Mouse (Mus musculus): ENCODE measurements around the gene Myo18b. TPM values are rescaled to one million over a fixed set of nuclear protein-coding genes. Genes with fewer than 3 reads are reported as not detected.

The Myo18b gene
- 0.75 and 1.8 TPM in 2 replicates for polyA plus RNA-seq (2012; ENCODE audit: insufficient read depth, insufficient read length, missing spikeins)

- no peaks in the 10 kb centered on the region for H3K4me1 ChIP-seq (ENCODE audit: control insufficient read depth, insufficient read depth, insufficient read length, low read length)
- H3K4me3 ChIP-seq (ENCODE audit: insufficient read depth, low read depth, low read length) = no peak within 1 kb of the TSS
- no peak within 1 kb of the TSS for H3K27ac ChIP-seq (replicated peaks; ENCODE audit: low read depth, low read length)
Measured at GRCm38 (mm10) chr5:112895674-112896654, at the start of gene Myo18b. TSS of gene Myo18b (minus strand) at chr5:112896362.

GRCm38 (mm10) chr5:112945925-112946324, 49.8 kb upstream of the Myo18b start:
- no peak overlapping the region for H3K27ac ChIP-seq (replicated peaks; ENCODE audit: low read depth, low read length)
- no peaks in the 10 kb centered on the region for H3K4me1 ChIP-seq (ENCODE audit: control insufficient read depth, insufficient read depth, insufficient read length, low read length)
- no peak overlapping the region for H3K4me3 ChIP-seq (ENCODE audit: insufficient read depth, low read depth, low read length)

- H3K4me1 ChIP-seq (ENCODE audit: control insufficient read depth, insufficient read depth, insufficient read length, low read length) = no peaks in the 10 kb centered on the region
- no peak overlapping the region for H3K4me3 ChIP-seq (ENCODE audit: insufficient read depth, low read depth, low read length)
- no peak overlapping the region for H3K27ac ChIP-seq (replicated peaks; ENCODE audit: low read depth, low read length)
Measured at GRCm38 (mm10) chr5:112942244-112942643, 46.1 kb upstream of the Myo18b start.

DNA sequence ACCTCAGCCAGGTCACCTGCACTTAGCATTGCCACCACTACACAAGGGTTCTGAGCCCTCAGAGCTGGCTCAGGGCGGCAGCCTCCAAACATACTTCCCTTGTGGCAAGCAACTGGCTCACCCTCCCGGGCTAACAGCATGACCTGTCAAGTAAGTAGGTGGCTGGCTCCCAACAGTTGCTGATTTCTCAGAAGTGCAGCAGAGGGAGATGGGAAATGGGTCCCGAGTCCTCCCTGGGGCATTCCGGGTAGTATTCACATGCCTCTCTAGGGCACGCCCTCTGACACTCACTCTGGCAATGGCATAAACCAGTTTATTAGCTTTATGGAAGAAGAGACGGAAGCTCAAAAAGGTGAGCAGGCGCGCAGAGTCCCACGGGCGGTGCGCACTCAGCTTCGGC, 44.8 kb upstream of the Myo18b start:
- Histone ChIP-seq H3K4me3 (ENCODE audit: insufficient read depth, low read depth, low read length) (no peak overlapping the region), H3K4me1 (ENCODE audit: control insufficient read depth, insufficient read depth, insufficient read length, low read length) (no peaks in the 10 kb centered on the region), H3K27ac (replicated peaks; ENCODE audit: low read depth, low read length) (no peak overlapping the region)

GRCm38 (mm10) chr5:112936632-112937031, 40.5 kb upstream of the Myo18b start:
- H3K4me1 ChIP-seq (ENCODE audit: control insufficient read depth, insufficient read depth, insufficient read length, low read length) = no peaks in the 10 kb centered on the region
- no peak overlapping the region for H3K4me3 ChIP-seq (ENCODE audit: insufficient read depth, low read depth, low read length)
- no peak overlapping the region for H3K27ac ChIP-seq (replicated peaks; ENCODE audit: low read depth, low read length)

DNA sequence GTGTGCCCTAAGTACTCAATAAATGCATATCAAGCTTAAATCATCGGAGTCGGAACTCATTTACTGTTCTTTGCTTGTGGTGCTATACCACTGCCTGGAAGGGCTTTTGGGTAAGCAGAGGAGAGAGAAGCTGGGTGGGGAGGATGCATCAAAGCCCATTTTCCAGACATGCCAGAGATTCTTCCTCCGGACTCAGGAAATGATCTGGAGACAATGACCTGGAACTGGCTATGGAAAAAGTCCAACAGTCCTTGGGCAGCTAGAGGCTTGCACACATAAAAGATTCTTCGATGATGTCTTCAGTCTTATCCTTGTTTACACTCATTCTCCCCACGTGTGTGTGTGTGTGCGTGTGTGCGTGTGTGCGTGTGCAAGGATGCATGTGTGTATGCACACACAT, 39.3 kb upstream of the Myo18b start:
- H3K4me3 ChIP-seq (ENCODE audit: insufficient read depth, low read depth, low read length) = no peak overlapping the region

GRCm38 (mm10) chr5:112932878-112933567, 36.9 kb upstream of the Myo18b start:
- Histone ChIP-seq H3K4me3 (ENCODE audit: insufficient read depth, low read depth, low read length) (no peak overlapping the region), H3K27ac (replicated peaks; ENCODE audit: low read depth, low read length) (no peak overlapping the region), H3K4me1 (ENCODE audit: control insufficient read depth, insufficient read depth, insufficient read length, low read length) (no peaks in the 10 kb centered on the region)

More for the DNA sequence above, 39.3 kb upstream of the Myo18b start:
- Histone ChIP-seq H3K4me1 (ENCODE audit: control insufficient read depth, insufficient read depth, insufficient read length, low read length) (no peaks in the 10 kb centered on the region), H3K27ac (replicated peaks; ENCODE audit: low read depth, low read length) (no peak overlapping the region)

DNA sequence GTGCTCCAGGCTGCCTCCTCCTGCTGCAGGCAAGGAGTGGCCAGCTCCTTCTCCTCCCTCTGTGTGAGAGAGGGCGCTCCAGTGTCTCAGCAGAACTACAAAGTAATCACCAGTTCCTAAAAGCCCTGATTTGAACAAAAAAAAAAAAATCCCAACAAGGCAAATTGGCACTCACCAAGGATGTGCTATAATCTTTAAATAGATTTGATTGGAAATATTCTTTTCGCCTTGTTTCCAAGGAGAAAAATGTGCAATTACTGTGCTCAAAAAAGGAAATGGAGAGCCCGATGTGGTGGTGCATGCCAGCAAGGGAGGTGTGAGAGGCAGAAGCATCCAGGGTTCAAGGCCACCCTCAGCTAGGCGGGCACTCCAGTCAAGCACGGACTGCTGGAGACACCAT, 35.7 kb upstream of the Myo18b start:
- no peaks in the 10 kb centered on the region for H3K4me1 ChIP-seq (ENCODE audit: control insufficient read depth, insufficient read depth, insufficient read length, low read length)
- H3K4me3 ChIP-seq (ENCODE audit: insufficient read depth, low read depth, low read length) = no peak overlapping the region
- no peak overlapping the region for H3K27ac ChIP-seq (replicated peaks; ENCODE audit: low read depth, low read length)

GRCm38 (mm10) chr5:112928201-112928881, 32.2 kb upstream of the Myo18b start:
- Histone ChIP-seq H3K4me1 (ENCODE audit: control insufficient read depth, insufficient read depth, insufficient read length, low read length) (no peaks in the 10 kb centered on the region), H3K4me3 (ENCODE audit: insufficient read depth, low read depth, low read length) (no peak overlapping the region), H3K27ac (replicated peaks; ENCODE audit: low read depth, low read length) (no peak overlapping the region)

DNA sequence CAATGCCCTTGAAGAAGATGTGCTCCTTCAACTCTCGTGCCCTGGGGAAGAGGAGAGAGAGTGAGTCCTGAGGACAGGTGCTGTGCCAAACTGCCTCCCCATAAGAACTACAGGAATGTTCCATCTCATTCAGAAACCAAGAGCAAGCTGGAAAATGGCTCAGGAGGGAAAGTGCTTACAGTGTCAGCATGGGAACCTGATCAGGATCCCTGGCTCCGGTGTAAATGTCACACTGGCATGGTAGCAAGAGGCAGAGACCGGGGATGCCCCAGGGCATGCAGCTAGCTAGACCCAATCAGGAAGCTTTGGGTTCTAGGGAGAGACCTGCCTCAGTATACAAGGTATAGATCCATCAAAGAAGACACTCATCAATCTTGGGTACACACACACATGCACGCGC, 29.3 kb upstream of the Myo18b start:
- H3K4me3 ChIP-seq (ENCODE audit: insufficient read depth, low read depth, low read length) = no peak overlapping the region
- H3K27ac ChIP-seq (replicated peaks; ENCODE audit: low read depth, low read length) = no peak overlapping the region
- no peaks in the 10 kb centered on the region for H3K4me1 ChIP-seq (ENCODE audit: control insufficient read depth, insufficient read depth, insufficient read length, low read length)

DNA sequence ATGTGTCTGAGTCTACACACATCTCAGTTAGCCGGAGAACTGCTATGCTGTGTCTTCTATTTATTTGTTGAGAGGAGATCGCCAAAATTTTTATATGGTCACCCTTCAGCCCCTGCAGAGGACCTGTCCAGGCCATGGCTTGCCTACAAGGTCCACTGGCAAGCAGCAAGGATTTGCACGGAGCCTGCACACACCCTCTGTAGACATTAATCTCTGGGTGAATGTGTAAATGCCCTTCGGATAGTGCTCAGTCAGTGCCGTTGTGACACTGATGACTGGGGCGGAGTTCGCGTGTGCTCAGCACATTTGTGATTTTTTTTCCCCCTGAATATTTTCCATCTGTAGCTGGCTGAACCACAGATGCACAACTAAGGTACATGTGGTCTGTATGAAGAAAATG, 28.6 kb upstream of the Myo18b start:
- Histone ChIP-seq H3K4me3 (ENCODE audit: insufficient read depth, low read depth, low read length) (no peak overlapping the region), H3K4me1 (ENCODE audit: control insufficient read depth, insufficient read depth, insufficient read length, low read length) (no peaks in the 10 kb centered on the region), H3K27ac (replicated peaks; ENCODE audit: low read depth, low read length) (no peak overlapping the region)

DNA sequence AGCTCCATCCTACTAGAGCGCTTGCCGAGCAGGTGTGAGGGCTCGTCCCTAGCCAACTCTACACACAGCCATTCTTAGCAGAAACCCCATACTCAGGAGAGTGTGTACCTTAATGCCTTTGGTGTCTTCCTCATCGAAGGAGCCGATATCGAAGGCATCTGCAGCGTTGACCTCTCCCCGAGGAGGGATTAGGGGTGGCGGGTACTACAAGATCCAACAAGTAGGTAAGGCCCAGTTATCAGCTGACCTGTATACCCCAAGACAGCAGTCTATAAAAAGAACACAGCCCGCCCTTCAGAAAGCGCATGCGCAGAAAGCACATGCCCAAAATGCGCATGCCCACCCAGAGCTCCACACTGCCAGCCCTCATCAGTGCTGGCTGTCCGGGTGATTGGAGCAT, 27.7 kb upstream of the Myo18b start:
- Histone ChIP-seq H3K4me1 (ENCODE audit: control insufficient read depth, insufficient read depth, insufficient read length, low read length) (no peaks in the 10 kb centered on the region), H3K4me3 (ENCODE audit: insufficient read depth, low read depth, low read length) (no peak overlapping the region), H3K27ac (replicated peaks; ENCODE audit: low read depth, low read length) (no peak overlapping the region)

DNA sequence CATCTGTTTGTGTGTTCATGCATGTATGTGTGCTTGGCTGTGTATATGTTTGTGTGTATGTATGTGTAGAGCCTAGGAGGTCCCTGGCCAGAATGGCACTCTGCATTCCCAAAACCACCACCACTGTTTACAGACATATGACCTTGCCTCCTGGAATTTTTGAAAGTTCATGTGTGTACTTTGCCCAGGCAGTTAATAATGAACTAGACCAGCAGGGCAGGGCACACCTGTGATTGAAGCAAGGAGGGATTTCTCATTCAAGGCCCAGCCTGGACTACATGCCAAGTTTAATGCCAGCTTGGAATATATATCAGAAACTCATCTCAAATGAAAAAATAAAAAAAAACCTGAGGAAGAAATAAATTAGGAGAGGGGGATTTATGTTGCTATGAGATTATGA, 25.8 kb upstream of the Myo18b start:
- no peak overlapping the region for H3K4me3 ChIP-seq (ENCODE audit: insufficient read depth, low read depth, low read length)
- no peaks in the 10 kb centered on the region for H3K4me1 ChIP-seq (ENCODE audit: control insufficient read depth, insufficient read depth, insufficient read length, low read length)
- H3K27ac ChIP-seq (replicated peaks; ENCODE audit: low read depth, low read length) = no peak overlapping the region

DNA sequence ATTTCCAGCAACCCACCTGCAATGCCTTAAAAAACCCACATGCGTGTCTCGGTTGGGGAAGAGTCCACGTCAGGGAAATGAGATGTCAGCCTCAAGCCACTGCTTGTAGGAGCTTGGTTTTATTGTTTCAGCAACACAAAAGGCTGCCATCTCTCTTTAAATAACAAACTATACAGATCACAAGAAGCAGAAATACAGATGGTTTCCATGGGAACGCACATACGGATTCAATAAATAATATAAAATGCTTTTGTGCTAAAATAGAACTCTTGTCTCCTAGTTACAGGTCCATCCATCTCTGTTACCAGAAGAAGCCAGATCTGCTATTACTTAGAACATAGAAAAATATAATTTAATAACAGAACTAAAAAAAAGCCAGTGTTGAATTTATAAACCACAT, 14.2 kb upstream of the Myo18b start:
- Histone ChIP-seq H3K27ac (replicated peaks; ENCODE audit: low read depth, low read length) (no peak overlapping the region), H3K4me1 (ENCODE audit: control insufficient read depth, insufficient read depth, insufficient read length, low read length) (peaks cover 4% of the 10 kb centered on the region; the same call in 1 of the 2 replicates), H3K4me3 (ENCODE audit: insufficient read depth, low read depth, low read length) (no peak overlapping the region)

- H3K27ac ChIP-seq (replicated peaks; ENCODE audit: low read depth, low read length) = no peak overlapping the region
- H3K4me1 ChIP-seq (ENCODE audit: control insufficient read depth, insufficient read depth, insufficient read length, low read length) = peaks cover 4% of the 10 kb centered on the region; the same call in 1 of the 2 replicates
- H3K4me3 ChIP-seq (ENCODE audit: insufficient read depth, low read depth, low read length) = no peak overlapping the region
Measured at GRCm38 (mm10) chr5:112908169-112908614, 12.0 kb upstream of the Myo18b start.

Measured in brown adipose tissue, adult 24 weeks (tissue).